Mouse (Mus musculus): ENCODE results near the gene Ssc5d.

DNA sequence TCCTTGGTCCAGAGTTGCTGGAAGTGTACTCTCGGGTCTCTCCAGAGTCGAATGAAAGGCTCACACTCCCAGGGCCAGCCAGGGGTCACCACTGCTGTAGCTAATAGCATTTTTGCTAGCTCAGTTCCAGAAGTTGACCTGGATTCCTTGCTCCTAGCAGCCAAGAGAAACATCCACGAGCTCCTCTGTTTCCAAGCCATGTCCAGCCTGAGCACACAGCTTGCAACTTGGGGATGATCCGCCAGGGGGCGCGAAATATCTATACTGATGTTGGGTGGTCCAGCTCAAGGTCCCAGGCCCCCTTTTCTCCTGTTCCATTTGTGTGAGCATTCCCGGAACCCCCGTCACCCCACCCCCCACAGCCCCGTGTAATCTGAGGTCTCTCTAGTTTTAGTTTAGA is 14.0 kb upstream of the Ssc5d start:
- TF ChIP-seq CTCF (IDR thresholded peaks at IDR 0.05; ENCODE audit: borderline replicate concordance, control insufficient read depth, extremely low read depth, insufficient read depth, low read length, poor library complexity) (no peak), POLR2A (IDR thresholded peaks at IDR 0.05; ENCODE audit: control insufficient read depth, extremely low read depth, insufficient read depth, low read length, poor library complexity) (no peak)

Measured in thymus, adult 2 months (tissue).